Mouse (Mus musculus): ENCODE data around the gene Wsb1. TPM values are rescaled to one million over a fixed set of nuclear protein-coding genes. Genes with fewer than 3 reads are reported as not detected.
"Not testable (repeated sequence)": the region's sequence is repeated elsewhere in the genome, so short reads cannot be mapped to it uniquely, and the experiment has no call there.

Gene Wsb1
- polyA plus RNA-seq, 1 experiment: 164 TPM

DNA sequence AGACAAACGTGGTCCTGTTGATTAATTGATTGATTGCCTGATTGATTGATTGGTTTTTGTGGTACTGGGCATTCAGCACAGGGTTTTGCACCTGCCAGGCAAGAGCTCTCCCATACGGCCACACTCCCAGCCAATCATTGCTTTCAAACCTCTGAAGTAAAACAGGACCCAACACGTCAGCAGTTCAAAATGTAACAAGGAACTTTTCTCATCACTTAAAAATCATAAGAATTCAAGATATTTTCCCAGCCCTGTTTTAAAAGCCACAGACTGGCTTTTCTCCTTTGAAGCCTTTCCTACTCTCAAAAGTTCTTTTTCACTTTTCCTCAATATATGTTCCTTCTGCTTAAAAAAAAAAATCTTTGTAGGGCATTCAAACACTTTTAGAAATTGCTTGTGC lies 9.9 kb upstream of the Wsb1 start:
- DNase-seq (ENCODE audit: low spot score): no peak

- DNase-seq (ENCODE audit: low spot score): not testable (repeated sequence)
Measured at GRCm38 (mm10) chr11:79260126-79260525, 5.7 kb upstream of the Wsb1 start.

GRCm38 (mm10) chr11:79258738-79259137 lies 4.3 kb upstream of the Wsb1 start:
- no peak for DNase-seq (ENCODE audit: low spot score)

- DNase-seq (ENCODE audit: low spot score): peak; percentile 47
Measured at GRCm38 (mm10) chr11:79253542-79254390, 705 bp downstream of the Wsb1 start.

DNA sequence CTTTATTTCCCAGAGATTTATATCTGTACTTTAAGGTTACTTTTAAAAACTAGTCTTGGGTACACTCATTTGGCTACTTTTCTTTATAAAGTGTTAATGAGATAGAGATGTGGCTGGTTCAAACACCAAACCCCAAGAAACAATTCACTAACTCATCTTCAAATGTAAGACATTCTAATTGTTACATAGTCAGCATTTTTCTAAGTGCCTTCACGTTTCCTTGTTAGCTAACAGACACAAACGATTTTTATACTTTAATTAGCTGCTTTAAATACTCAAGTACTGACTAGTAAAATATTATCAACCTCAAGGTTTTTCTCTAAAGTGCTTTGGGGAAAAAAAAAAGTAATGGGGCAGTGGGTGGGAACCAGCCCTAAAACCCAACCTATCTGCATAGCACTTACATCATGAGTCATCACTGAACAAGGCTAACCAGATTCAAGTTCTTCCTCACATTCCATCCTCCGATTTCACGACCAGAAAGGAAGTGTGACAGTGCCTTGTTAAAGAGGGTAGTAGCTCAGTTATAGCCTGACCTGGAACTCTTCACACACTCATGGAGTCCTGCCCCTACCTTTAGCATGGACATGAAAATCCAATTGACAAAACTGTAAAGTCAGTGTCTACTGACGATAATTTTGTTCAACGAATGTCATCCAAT lies 1.5 kb downstream of the Wsb1 start:
- no peak for DNase-seq (ENCODE audit: low spot score)

DNA sequence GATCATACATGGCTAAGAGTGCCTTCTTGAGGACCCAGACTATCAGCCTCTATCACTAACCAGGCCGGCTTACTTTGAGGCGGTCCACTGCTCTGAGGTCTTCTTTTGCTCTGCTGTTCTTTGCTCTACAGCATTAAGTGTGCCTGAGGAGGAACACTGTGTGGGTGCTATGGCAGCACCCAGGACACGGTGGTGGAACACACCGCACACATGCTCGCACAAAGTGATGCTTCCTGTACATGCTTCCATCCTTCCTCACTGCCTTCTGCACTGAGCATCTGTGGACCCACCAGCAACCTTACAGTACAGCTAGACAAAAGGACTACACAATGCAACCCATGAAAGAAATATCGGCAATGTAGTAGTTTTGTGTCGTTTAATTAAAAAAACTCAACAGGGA lies 15.4 kb downstream of the Wsb1 start:
- DNase-seq (ENCODE audit: low spot score): peak; percentile 13

- DNase-seq (ENCODE audit: low spot score): peak; percentile 6
Measured at GRCm38 (mm10) chr11:79238398-79238752, 16.1 kb downstream of the Wsb1 start.

DNA sequence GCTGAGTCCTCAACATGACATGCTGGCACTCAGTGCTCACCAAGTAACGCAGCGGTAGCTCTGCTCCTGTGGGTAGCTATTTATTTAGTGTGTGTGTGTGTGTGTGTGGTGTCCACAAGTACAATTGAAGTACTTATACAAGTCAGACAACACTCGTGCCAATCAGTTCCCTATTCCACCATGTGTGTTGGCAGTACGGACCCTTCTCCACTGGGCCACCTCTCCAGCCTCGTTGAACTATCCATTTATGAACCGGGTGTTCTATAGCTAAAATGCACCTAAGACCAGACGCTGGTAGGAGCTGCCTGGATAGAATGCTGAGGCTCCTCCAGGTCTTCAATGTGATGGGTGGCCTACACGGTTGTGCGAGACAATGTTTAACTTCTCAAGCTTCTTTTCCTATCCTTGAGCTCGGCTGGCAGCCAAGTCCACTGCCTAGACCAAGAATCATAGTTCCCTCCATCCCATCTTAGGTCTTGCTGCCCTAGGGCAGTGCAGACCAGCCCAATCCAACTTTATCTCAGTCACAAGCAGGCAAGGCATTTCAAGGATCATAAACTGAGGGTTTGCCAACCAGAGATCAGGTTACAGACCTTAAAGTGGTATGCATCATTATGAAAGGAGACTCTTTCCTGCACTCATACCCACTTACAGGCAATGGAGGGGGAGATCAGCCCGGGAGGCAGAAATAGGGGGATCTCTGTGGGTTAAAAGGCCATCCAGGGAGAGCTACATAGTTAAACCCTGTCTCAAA lies 16.6 kb downstream of the Wsb1 start:
- DNase-seq (ENCODE audit: low spot score): peak; percentile 19

- DNase-seq (ENCODE audit: low spot score): no peak
Measured at GRCm38 (mm10) chr11:79230251-79230570, 24.3 kb downstream of the Wsb1 start.

- peak; percentile 21 for DNase-seq (ENCODE audit: low spot score)
Measured at GRCm38 (mm10) chr11:79229561-79230250, 24.8 kb downstream of the Wsb1 start.

- DNase-seq (ENCODE audit: low spot score): peak; percentile 22
Measured at GRCm38 (mm10) chr11:79229057-79229504, 25.4 kb downstream of the Wsb1 start.

DNA sequence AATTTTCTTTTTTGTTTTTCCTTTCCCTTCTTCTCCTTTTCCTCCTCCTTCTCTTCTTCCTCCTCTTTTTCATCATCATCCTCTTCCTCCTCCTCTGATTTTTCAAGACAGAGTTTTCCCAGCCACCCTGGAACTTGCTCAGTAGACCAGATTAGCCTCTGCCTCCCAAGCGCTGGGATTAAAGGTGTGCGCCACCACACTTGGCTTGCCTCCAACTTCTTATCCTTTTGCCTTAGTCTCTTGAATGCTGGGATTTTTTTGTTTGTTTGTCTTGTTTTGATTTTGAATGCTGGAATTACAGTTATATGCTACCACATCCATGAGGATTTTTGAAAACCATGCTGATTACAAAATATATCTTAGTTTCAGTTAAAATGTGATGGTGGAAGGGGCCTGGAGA lies 26.4 kb downstream of the Wsb1 start:
- peak; percentile 4 for DNase-seq (ENCODE audit: low spot score)

GRCm38 (mm10) chr11:79225371-79226155 lies 28.9 kb downstream of the Wsb1 start:
- DNase-seq (ENCODE audit: low spot score): peak; percentile 18

DNA sequence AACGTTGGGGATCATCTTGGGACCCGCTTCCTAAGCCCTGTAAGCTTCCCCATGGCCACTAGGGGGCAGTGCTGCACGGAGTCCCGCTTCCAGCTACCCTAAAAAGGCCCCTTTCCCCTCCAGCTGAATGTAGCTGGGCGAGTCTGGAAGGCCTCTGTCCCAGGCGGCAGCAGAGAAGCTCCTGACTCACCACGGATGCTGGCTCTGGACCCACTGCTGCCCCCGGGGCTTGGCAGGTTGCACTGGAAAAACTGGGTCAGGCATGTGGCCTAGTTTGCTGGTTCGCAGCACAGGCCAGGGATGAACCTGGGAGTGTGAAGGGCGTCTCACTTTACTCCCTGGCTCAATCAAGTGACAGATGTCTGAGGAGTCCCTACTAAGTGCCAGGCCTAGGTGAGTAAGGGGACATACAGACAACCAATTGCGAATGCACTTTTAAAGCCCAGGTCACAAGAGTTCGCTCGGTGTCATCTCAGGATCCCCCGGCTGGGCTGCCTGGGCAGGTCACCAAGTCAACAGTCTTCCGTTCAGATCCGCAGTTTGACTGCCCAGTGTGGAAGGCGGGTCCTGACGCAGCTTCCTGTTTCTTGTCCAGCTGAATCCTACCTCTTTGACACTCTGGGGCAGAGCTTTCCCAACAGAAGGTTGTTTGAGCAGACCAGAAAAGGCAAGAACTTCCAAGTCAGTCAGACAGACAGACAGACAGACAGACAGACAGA lies 29.8 kb downstream of the Wsb1 start:
- DNase-seq (ENCODE audit: low spot score): peak; percentile 86

- peak; percentile 17 for DNase-seq (ENCODE audit: low spot score)
Measured at GRCm38 (mm10) chr11:79223420-79223819, 31.1 kb downstream of the Wsb1 start.

- DNase-seq (ENCODE audit: low spot score): peak; percentile 6
Measured at GRCm38 (mm10) chr11:79222661-79223060, 31.8 kb downstream of the Wsb1 start.

DNA sequence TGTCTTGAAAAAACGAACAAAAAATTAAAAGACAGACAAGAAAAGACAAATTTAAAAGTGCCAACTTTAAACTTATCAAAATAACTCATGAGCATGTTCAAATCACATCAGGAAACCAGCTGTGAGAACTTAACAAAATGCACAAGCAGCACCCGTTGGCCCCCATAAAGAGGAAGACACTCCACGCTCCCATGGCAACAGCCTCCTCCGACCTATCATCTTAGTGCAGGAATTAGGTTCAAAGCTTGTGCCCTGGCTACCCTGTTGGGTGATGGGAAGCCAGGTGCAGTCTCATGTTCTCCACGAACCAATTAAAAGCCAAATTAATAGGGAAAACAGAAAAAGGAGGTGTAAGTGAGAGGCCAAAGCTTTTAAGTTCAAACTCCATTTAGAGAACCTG lies 32.8 kb downstream of the Wsb1 start:
- DNase-seq (ENCODE audit: low spot score): peak; percentile 1

DNA sequence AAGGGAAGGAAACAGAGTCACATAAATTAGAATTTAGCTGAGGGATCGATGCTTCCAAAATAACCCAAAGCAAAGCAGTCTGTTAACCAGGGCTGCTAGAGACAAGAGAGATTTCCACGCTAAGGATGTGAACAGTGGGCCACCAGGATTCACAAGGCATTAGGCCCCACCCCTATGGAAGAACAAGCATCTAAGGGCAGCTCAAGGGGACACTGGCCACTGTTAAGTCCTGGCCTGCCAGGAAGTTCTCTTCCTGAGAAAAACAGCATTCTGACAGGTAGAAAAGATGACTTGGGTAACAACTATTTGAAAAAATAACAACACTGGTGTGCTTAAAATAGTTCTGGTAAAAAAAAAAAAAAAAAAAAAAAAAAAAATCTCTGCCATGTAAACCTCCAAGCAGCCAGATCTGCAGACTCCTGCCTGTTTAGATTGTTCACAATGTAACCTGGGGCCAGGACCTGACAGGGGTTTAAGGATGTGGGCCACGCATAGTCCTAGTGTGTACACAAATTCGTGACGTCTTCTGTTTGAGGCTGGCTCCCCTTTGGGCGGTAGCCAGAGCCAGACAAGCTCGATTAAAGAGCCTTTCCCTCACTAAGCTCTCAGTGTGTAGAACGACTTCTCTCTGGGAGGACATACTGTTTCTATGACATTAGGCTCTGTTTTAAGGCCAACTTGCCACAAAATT lies 35.4 kb downstream of the Wsb1 start:
- DNase-seq (ENCODE audit: low spot score): peak; percentile 18

DNA sequence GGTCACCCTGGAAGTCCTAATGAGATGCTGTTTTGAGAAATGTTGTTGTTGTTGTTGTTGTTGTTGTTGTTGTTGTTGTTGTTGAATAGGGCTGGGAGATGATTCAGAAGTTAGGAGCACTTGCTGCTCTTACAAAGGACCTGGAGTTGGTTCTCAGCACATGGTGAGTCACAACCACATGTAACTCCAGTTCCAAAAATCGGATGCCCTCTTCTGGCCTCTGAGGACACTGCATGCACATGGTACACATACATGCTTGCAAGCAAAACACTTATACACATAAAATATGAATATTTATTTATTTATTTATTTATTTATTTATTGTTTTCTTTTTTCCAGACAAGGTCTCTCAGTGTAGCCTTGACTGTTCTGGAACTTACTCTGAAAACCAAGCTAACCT lies 36.4 kb downstream of the Wsb1 start:
- DNase-seq (ENCODE audit: low spot score): no peak

- DNase-seq (ENCODE audit: low spot score): no peak
Measured at GRCm38 (mm10) chr11:79217133-79217532, 37.3 kb downstream of the Wsb1 start.
